8 mouse cellular contexts compared by ENCODE assay signal in genomic region chr9:14246016-14246799, GRCm38 (mm10). TPM values are rescaled to one million over a fixed set of nuclear protein-coding genes. Genes with fewer than 3 reads are reported as not detected.
A peak's percentile ranks its signal among the peaks of the same experiment; 100 is the strongest.
DNase-seq lines count a peak whose midpoint lies in the region; ATAC-seq lines count a peak whose summit lies in the region.
"Had no signal": no experiment of that assay in that cellular context is flagged by ENCODE, and none has a peak within 500 bp of the region (broad histone marks: within the 10 kb centered on the region; RNA-seq: fewer than 3 reads in every experiment).

No protein-coding gene starts in this region.

- H3K9ac ChIP-seq in liver, embryonic 16.5 days (ENCODE audit: low read depth, low read length), result no peak overlapping the region
- H3K9ac ChIP-seq: liver, embryonic 13.5 days had no signal

- peak; percentile 17 for DNase-seq in thymus, postnatal 14 days
- DNase-seq in thymus, postnatal 4 days, result no peak
- DNase-seq in forelimb bud, embryonic 11.5 days (ENCODE audit: low read depth, low spot score), result peak; percentile 84
- peak; percentile 59 for DNase-seq in kidney, adult 9 months
- peak; percentile 70 for DNase-seq in retina, postnatal 1 day
- DNase-seq: liver, embryonic 13.5 days had no signal

- H3K27ac ChIP-seq in liver, embryonic 16.5 days (ENCODE audit: low read length), result no peak overlapping the region
- H3K27ac ChIP-seq: liver, embryonic 13.5 days had no signal

- no peak overlapping the region for H3K4me3 ChIP-seq in liver, embryonic 16.5 days (ENCODE audit: low read depth, low read length)
- H3K4me3 ChIP-seq: liver, embryonic 13.5 days had no signal

- peak; percentile 43 for ATAC-seq in liver, embryonic 16.5 days (ENCODE audit: low read depth)
- ATAC-seq in megakaryocyte, adult 5-6 weeks (ENCODE audit: poor library complexity, severe bottlenecking), result no peak

- 35% methylated on average over 11 of the region's 11 CpGs for WGBS in liver, embryonic 16.5 days (ENCODE audit: insufficient replicate concordance)

- H3K36me3 ChIP-seq in liver, embryonic 16.5 days (ENCODE audit: control insufficient read depth, insufficient read depth), result no peaks in the 10 kb centered on the region
- H3K36me3 ChIP-seq: liver, embryonic 13.5 days had no signal

- no peaks in the 10 kb centered on the region for H3K27me3 ChIP-seq in liver, embryonic 16.5 days (ENCODE audit: control insufficient read depth, insufficient read depth, low read depth, low read length)
- H3K27me3 ChIP-seq: liver, embryonic 13.5 days had no signal

- H3K9me3 ChIP-seq in liver, embryonic 16.5 days (replicated peaks; ENCODE audit: control insufficient read depth, low read length), result no peaks in the 10 kb centered on the region
- H3K9me3 ChIP-seq: liver, embryonic 13.5 days had no signal

- H3K4me1 ChIP-seq in liver, embryonic 16.5 days (ENCODE audit: control insufficient read depth, low read depth, low read length), result no peaks in the 10 kb centered on the region

- no peak overlapping the region for H3K4me2 ChIP-seq in liver, embryonic 16.5 days (ENCODE audit: low read depth, low read length)
- H3K4me2 ChIP-seq: liver, embryonic 13.5 days had no signal

RNA-seq across cellular contexts. Expression of gene Sesn3, which starts 28.7 kb away (rescaled TPM):
- polyA plus RNA-seq in liver, embryonic 16.5 days (2015; fragmentation: Nextera tagmentation; extraction: Ambion mirVana), result 1.5 and 1.8 TPM in 2 replicates
- total RNA-seq in megakaryocyte, adult 5-6 weeks (2015), result 7.5 TPM in 2 replicates
- 4.1 and 5.2 TPM in 2 replicates for total RNA-seq in megakaryocyte, adult 5-6 weeks (2017)
